Mouse (Mus musculus): Measurements from ENCODE around the gene Yif1a.

Gene Yif1a

GRCm38 (mm10) chr19:5085145-5085863 is 3.0 kb upstream of the Yif1a start, which contains the start of gene Tmem151a:
Tmem151a (minus strand) TSS chr19:5085531.
- in situ Hi-C loops (cut with MboI, MseI) = loop anchor here (5.0 kb wide), 1 partner anchor 62 kb away; no protein-coding TSS in a partner anchor

- in situ Hi-C loops (cut with MboI, MseI) = loop anchor here (5.0 kb wide), 1 partner anchor 61 kb away; no protein-coding TSS in a partner anchor
Observed at GRCm38 (mm10) chr19:5086533-5086932, 1.8 kb upstream of the Yif1a start.

GRCm38 (mm10) chr19:5089324-5089723 is 986 bp downstream of the Yif1a start:
- in situ Hi-C loops (cut with MboI, MseI) = loop anchor here (5.0 kb wide), 1 partner anchor 58 kb away; no protein-coding TSS in a partner anchor

GRCm38 (mm10) chr19:5092083-5092482 is 3.7 kb downstream of the Yif1a start:
- in situ Hi-C loops (cut with MboI, MseI) = loop anchor here (10.0 kb wide), 1 partner anchor 953 kb away; the partner anchor contains the start of gene Syvn1

GRCm38 (mm10) chr19:5093481-5094242 is 5.3 kb downstream of the Yif1a start:
- in situ Hi-C loops (cut with MboI, MseI) = loop anchor here (10.0 kb wide), 1 partner anchor 951 kb away; the partner anchor contains the start of gene Syvn1

GRCm38 (mm10) chr19:5094243-5094632 is 5.9 kb downstream of the Yif1a start:
- in situ Hi-C loops (cut with MboI, MseI) = loop anchor here (10.0 kb wide), 1 partner anchor 951 kb away; the partner anchor contains the start of gene Syvn1

GRCm38 (mm10) chr19:5094746-5095417 is 6.5 kb downstream of the Yif1a start:
- in situ Hi-C loops (cut with MboI, MseI) = loop anchor here (10.0 kb wide), 1 partner anchor 950 kb away; the partner anchor contains the start of gene Syvn1

- in situ Hi-C loops (cut with MboI, MseI) = loop anchor here (10.0 kb wide), 1 partner anchor 949 kb away; the partner anchor contains the start of gene Syvn1
Observed at GRCm38 (mm10) chr19:5095887-5096474, 7.6 kb downstream of the Yif1a start.

- in situ Hi-C loops (cut with MboI, MseI) = loop anchor here (10.0 kb wide), 1 partner anchor 947 kb away; the partner anchor contains the start of gene Syvn1
Observed at GRCm38 (mm10) chr19:5097521-5098362, 9.4 kb downstream of the Yif1a start.

- in situ Hi-C loops (cut with MboI, MseI) = loop anchor here (10.0 kb wide), 1 partner anchor 946 kb away; the partner anchor contains the start of gene Syvn1
Observed at GRCm38 (mm10) chr19:5098363-5099143, 10.2 kb downstream of the Yif1a start, which contains the start of gene Cnih2. Cnih2 (minus strand) TSS chr19:5098521.

GRCm38 (mm10) chr19:5106074-5106473 is 17.7 kb downstream of the Yif1a start:
- in situ Hi-C loops (cut with MboI, MseI) = no loop called here

- in situ Hi-C loops (cut with MboI, MseI) = no loop called here
Observed at GRCm38 (mm10) chr19:5106731-5107191, 18.4 kb downstream of the Yif1a start, which contains the start of gene Rab1b. Rab1b (minus strand) TSS chr19:5107072.

- in situ Hi-C loops (cut with MboI, MseI) = no loop called here
Observed at GRCm38 (mm10) chr19:5107556-5108270, 19.4 kb downstream of the Yif1a start.

GRCm38 (mm10) chr19:5108271-5108575 is 19.9 kb downstream of the Yif1a start:
- in situ Hi-C loops (cut with MboI, MseI) = no loop called here

GRCm38 (mm10) chr19:5108702-5109101 is 20.4 kb downstream of the Yif1a start:
- in situ Hi-C loops (cut with MboI, MseI) = no loop called here

GRCm38 (mm10) chr19:5109659-5110453 is 21.5 kb downstream of the Yif1a start:
- in situ Hi-C loops (cut with MboI, MseI) = no loop called here

- in situ Hi-C loops (cut with MboI, MseI) = no loop called here
Observed at GRCm38 (mm10) chr19:5113783-5114182, 25.4 kb downstream of the Yif1a start.
